In genomic region chr5:4193247-4193628, GRCm38 (mm10) we compare ENCODE assay signal across 8 mouse cellular contexts. TPM values are rescaled to one million over a fixed set of nuclear protein-coding genes. Genes with fewer than 3 reads are reported as not detected.
A peak's percentile ranks its signal among the peaks of the same experiment; 100 is the strongest.
DNase-seq lines count a peak whose midpoint lies in the region; ATAC-seq and TF ChIP-seq lines count a peak whose summit lies in the region.

No protein-coding gene starts in this region.

- 77% methylated on average over 5 of the region's 5 CpGs for WGBS in forebrain, postnatal 0 days
- WGBS in liver, embryonic 16.5 days (ENCODE audit: insufficient replicate concordance), result 59% methylated on average over 5 of the region's 5 CpGs

- peaks cover 2% of the 10 kb centered on the region; the same call in 1 of the 2 replicates for H3K79me2 ChIP-seq in CH12.LX (replicated peaks; ENCODE audit: control insufficient read depth, extremely low read depth, insufficient read depth, poor library complexity, severe bottlenecking)

- ATAC-seq in forebrain, postnatal 0 days, result no peak
- no peak for ATAC-seq in liver, embryonic 16.5 days (ENCODE audit: low read depth)

- no peak for DNase-seq in gastrocnemius, adult 2 months
- no peak for DNase-seq in gastrocnemius, postnatal 4 days (ENCODE audit: low spot score in 2 of 2)
- no peak for DNase-seq in CH12.LX (ENCODE audit: extremely low read depth)
- no peak for DNase-seq in forebrain, postnatal 0 days
- no peak for DNase-seq in embryo, embryonic 11 days
- DNase-seq in left cerebral cortex, adult 11 months (ENCODE audit: low spot score), result no peak
- DNase-seq in kidney, postnatal 10 days, result no peak

- H3K9me3 ChIP-seq in CH12.LX (replicated peaks; ENCODE audit: low read length), result peaks cover 3% of the 10 kb centered on the region
- 0 out of 2 replicates have a peak, but pooled peaks cover 4% of the 10 kb centered on the region for H3K9me3 ChIP-seq in forebrain, postnatal 0 days (ENCODE audit: low read length)
- H3K9me3 ChIP-seq in liver, embryonic 16.5 days (replicated peaks; ENCODE audit: control insufficient read depth, low read length), result no peaks in the 10 kb centered on the region

- H3K4me1 ChIP-seq in CH12.LX (ENCODE audit: control insufficient read depth in 1 of 2, insufficient read depth in 2 of 2), result peaks cover 6 to 22% of the 10 kb centered on the region in 2 experiments; a peak in 2 of 4 replicates
- no peaks in the 10 kb centered on the region for H3K4me1 ChIP-seq in forebrain, postnatal 0 days (ENCODE audit: insufficient read depth)
- H3K4me1 ChIP-seq in liver, embryonic 16.5 days (ENCODE audit: control insufficient read depth, low read depth, low read length), result peaks cover 2% of the 10 kb centered on the region

- no peak for TF ChIP-seq EP300 in CH12.LX (IDR thresholded peaks at IDR 0.05; ENCODE audit: low read length)

- TF ChIP-seq RAD21 in CH12.LX (IDR thresholded peaks at IDR 0.05; ENCODE audit: low read depth, low read length), result no peak

- peak overlapping the region; percentile 98 for H3K4me2 ChIP-seq in CH12.LX (ENCODE audit: insufficient read depth, low read depth, poor library complexity, severe bottlenecking)
- H3K4me2 ChIP-seq in forebrain, postnatal 0 days (ENCODE audit: low read depth), result peak overlapping the region; percentile 70
- H3K4me2 ChIP-seq in liver, embryonic 16.5 days (ENCODE audit: low read depth, low read length), result peak overlapping the region; percentile 91

- no peak overlapping the region for H3K27ac ChIP-seq in gastrocnemius, adult 2 months
- H3K27ac ChIP-seq in CH12.LX (ENCODE audit: insufficient read depth, low read depth), result no peak overlapping the region
- H3K27ac ChIP-seq in forebrain, postnatal 0 days (ENCODE audit: low read depth, low read length), result no peak overlapping the region
- no peak overlapping the region for H3K27ac ChIP-seq in liver, embryonic 16.5 days (ENCODE audit: low read length)

- H3K27me3 ChIP-seq in CH12.LX (replicated peaks), result no peaks in the 10 kb centered on the region
- H3K27me3 ChIP-seq in forebrain, postnatal 0 days (ENCODE audit: insufficient read depth, low read length), result no peaks in the 10 kb centered on the region
- H3K27me3 ChIP-seq in liver, embryonic 16.5 days (ENCODE audit: control insufficient read depth, insufficient read depth, low read depth, low read length), result no peaks in the 10 kb centered on the region

- H3K4me3 ChIP-seq in gastrocnemius, adult 2 months, result peak overlapping the region; percentile 73
- H3K4me3 ChIP-seq in CH12.LX (replicated peaks in 1 of 3; ENCODE audit: low read depth in 2 of 3, low read length in 2 of 3, poor library complexity in 1 of 3), result peak overlapping the region; percentile 61 to 95 (median 70)
- peak overlapping the region; percentile 41; the same call in 1 of the 2 replicates for H3K4me3 ChIP-seq in forebrain, postnatal 0 days (ENCODE audit: low read depth, low read length)
- peak overlapping the region; percentile 59 for H3K4me3 ChIP-seq in liver, embryonic 16.5 days (ENCODE audit: low read depth, low read length)

- dilution Hi-C loops in CH12.LX (cut with MboI; ENCODE audit: extremely low pct_ligation_motif_present, extremely low pct_unique_long_range_greater_than_20kb, low sequenced_read_pairs), result no loop called here

- H3K36me3 ChIP-seq in CH12.LX (replicated peaks in 1 of 2; ENCODE audit: control insufficient read depth in 1 of 2, insufficient read depth in 1 of 2, low read length in 1 of 2), result peaks cover 0 to 2% of the 10 kb centered on the region in 2 experiments
- H3K36me3 ChIP-seq in forebrain, postnatal 0 days (ENCODE audit: insufficient read depth), result no peaks in the 10 kb centered on the region
- H3K36me3 ChIP-seq in liver, embryonic 16.5 days (ENCODE audit: control insufficient read depth, insufficient read depth), result no peaks in the 10 kb centered on the region

- in situ Hi-C loops in CH12.LX (cut with MboI; ENCODE audit: low pct_ligation_motif_present, low pct_unique_long_range_greater_than_20kb, low sequenced_read_pairs), result loop anchor here (25.0 kb wide), 2 partner anchors 306 to 556 kb away; partner anchors contain the start of gene Mterf1a

- H3K9ac ChIP-seq in CH12.LX (ENCODE audit: insufficient read depth, low read depth), result peak overlapping the region; percentile 96; the same call in 1 of the 2 replicates
- H3K9ac ChIP-seq in forebrain, postnatal 0 days, result no peak overlapping the region
- H3K9ac ChIP-seq in liver, embryonic 16.5 days (ENCODE audit: low read depth, low read length), result peak overlapping the region; percentile 40; the same call in 1 of the 2 replicates

- intact Hi-C loops in gastrocnemius, adult 2 months (cut with DNase I), result loop anchor here (5.0 to 10.0 kb wide), 2 partner anchors 91 to 388 kb away; partner anchors contain the start of genes Ankib1, Cyp51 and Krit1

- TF ChIP-seq POLR2A in CH12.LX (IDR thresholded peaks at IDR 0.05; ENCODE audit: low read depth, low read length), result no peak

- TF ChIP-seq CTCF in gastrocnemius, adult 2 months (IDR thresholded peaks at IDR 0.05), result no peak
- no peak for TF ChIP-seq CTCF in CH12.LX (conservative IDR thresholded peaks at IDR 0.05 in 1 of 2, IDR thresholded peaks at IDR 0.05 in 1 of 2; ENCODE audit: low read depth in 2 of 2, low read length in 2 of 2)
- no peak for TF ChIP-seq CTCF in forebrain, postnatal 0 days (IDR thresholded peaks at IDR 0.05; ENCODE audit: low read depth)

TF ChIP-seq in CH12.LX, 34 proteins besides CTCF, POLR2A, EP300 and RAD21:
- TF ChIP-seq PAX5 (IDR thresholded peaks at IDR 0.05; ENCODE audit: low read length) (no peak), MAX (IDR thresholded peaks at IDR 0.05; ENCODE audit: low read length) (peak; percentile 56; the same call in 1 of the 2 replicates)

RNA-seq across cellular contexts. Expression of gene Mterf1b, which starts 1.1 kb away (rescaled TPM):
- 1 to 10 TPM; 1.1 to 1.8 TPM for total RNA-seq in gastrocnemius, adult 2 months (2021)
- 1 to 10 TPM; 2.2 to 2.7 TPM for total RNA-seq in gastrocnemius, postnatal 4 days (2021)
- total RNA-seq in CH12.LX (2012; rRNA removed), result 4.2 and 4.5 TPM in 2 replicates
- 8.8 and 10.7 TPM in 2 replicates for total RNA-seq in CH12.LX (2014; rRNA removed)
- polyA plus RNA-seq in CH12.LX (2012; ENCODE audit: insufficient read length, low read depth), result 3.7 and 3.8 TPM in 2 replicates
- total RNA-seq in forebrain, postnatal 0 days (2014; rRNA removed), result 3.7 and 4.6 TPM in 2 replicates
- 1.9 and 2.0 TPM in 2 replicates for polyA plus RNA-seq in forebrain, postnatal 0 days (2015; fragmentation: Nextera tagmentation; extraction: Ambion mirVana)
- polyA plus RNA-seq in liver, embryonic 16.5 days (2015; fragmentation: Nextera tagmentation; extraction: Ambion mirVana), result 1.2 and 1.6 TPM in 2 replicates
